Mouse (Mus musculus) lung, adult 2 months (tissue): ENCODE measurements at regions not wholly inside any gene's neighbourhood (a gene's known extent, or its start where the extent isn't known, plus 50 kb on each side); places are given as distances from the start of the nearest gene placed in this dataset.

Source experiments
- CTCF ChIP-seq: fragments of 200-500 bp; IDR thresholded peaks from 2 replicates; pipeline ENCODE4 v1.5.1; 2011; ENCODE audit warnings: mild to moderate bottlenecking, low read length, control low read depth; ENCODE audit not compliant: insufficient read depth
- POLR2A ChIP-seq: fragments of 200-500 bp; IDR thresholded peaks from 2 replicates; pipeline ENCODE4 v1.6.1; 2011; ENCODE audit warnings: low read depth, mild to moderate bottlenecking, control low read depth, low read length, borderline replicate concordance; ENCODE audit errors: extremely low read depth

- no peak for TF ChIP-seq CTCF
- no peak for TF ChIP-seq POLR2A
Measured at GRCm38 (mm10) chr13:118966120-118966676, 296.6 kb downstream of the Fgf10 start.
